Mouse (Mus musculus): ENCODE results near the gene Larp4b.
A peak's percentile ranks its signal among the peaks of the same experiment; 100 is the strongest.

Larp4b gene

DNA sequence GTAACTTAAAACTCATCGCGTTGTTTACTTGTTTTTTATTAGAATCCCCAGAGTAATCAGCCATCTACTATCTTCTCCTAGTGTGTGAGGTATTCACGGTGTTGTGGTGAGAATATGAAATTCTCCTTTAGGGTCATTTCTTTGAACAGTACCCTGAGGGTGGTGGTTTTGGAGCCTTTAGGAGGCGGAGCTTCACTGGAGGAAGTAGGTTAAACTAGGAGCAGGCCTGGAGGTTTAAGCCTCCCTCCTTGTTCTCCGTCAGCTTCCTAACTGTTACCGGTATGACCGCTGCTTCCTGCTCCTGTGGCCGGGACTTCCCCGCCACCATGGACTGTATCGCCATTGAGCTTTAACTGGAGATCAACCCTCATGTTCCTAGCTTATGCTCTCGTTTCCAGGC is 86.5 kb downstream of the Larp4b start:
- DNase-seq (ENCODE audit: low spot score): no peak

- DNase-seq (ENCODE audit: low spot score): no peak
These were observed 87.4 kb downstream of the Larp4b start for GRCm38 (mm10) chr13:9181106-9181505.

- peak; percentile 50 for DNase-seq (ENCODE audit: low spot score)
These were observed 88.1 kb downstream of the Larp4b start for GRCm38 (mm10) chr13:9181666-9182264.

DNA sequence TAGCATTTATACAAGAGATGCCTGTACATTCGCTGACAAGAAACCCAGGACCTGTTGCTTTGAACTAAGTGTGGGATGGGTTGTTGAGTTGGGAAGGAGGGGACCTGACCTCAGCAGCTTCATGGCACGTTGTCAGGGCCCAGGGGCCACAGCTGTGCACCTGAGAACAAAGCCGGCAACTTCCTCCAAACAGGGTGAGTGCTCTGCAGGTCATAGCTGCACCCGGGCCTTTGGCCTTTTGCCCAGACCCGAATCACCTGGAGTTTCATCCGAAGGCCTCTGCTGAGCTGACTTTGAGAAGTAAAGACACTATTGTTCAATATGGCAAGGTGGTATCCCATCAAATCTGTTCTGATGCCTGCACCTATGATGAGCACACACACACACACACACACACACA is 90.6 kb downstream of the Larp4b start:
- DNase-seq (ENCODE audit: low spot score): no peak

DNA sequence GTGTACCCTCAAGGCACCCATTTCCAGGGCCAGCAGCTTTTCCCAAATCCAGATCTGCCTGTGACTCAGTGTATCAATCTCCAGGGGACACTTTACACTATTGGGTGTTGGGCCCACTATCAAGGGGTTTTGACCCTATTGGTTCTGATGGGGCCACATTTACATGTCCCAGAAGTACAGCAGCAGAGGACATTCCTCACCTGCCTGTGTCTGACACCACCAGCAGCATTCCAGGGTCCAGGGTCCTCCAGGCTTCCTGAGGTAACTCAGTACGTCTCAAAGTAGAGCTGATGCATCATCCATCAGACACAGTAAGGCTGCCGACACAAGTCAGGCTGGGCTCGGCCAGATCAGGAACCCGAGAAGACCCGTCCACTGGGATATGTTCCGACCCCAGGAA is 91.0 kb downstream of the Larp4b start:
- no peak for DNase-seq (ENCODE audit: low spot score)

- no peak for DNase-seq (ENCODE audit: low spot score)
These were observed 93.5 kb downstream of the Larp4b start for GRCm38 (mm10) chr13:9187156-9187555.

- DNase-seq (ENCODE audit: low spot score): no peak
These were observed 94.2 kb downstream of the Larp4b start for GRCm38 (mm10) chr13:9187566-9188530.

DNA sequence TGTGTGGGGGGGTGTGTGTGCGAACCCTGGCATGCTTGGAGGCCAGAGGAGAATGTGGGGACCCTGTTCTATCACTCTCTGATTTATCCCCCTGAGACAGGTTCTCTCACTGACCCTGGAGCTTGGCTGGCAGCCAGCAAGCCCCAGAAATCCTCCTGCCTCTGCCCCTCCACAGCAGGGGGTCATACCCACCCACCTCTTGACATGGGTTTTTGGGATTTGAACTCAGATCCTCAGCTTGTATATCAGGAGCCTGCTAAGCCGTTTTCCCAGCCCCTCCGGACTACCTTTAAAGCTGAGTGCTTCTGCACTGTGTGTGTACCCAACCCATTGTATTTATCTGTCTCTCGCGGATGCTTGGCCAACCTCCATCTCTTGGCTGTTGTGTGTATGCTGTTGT is 95.8 kb downstream of the Larp4b start:
- DNase-seq (ENCODE audit: low spot score): no peak

DNA sequence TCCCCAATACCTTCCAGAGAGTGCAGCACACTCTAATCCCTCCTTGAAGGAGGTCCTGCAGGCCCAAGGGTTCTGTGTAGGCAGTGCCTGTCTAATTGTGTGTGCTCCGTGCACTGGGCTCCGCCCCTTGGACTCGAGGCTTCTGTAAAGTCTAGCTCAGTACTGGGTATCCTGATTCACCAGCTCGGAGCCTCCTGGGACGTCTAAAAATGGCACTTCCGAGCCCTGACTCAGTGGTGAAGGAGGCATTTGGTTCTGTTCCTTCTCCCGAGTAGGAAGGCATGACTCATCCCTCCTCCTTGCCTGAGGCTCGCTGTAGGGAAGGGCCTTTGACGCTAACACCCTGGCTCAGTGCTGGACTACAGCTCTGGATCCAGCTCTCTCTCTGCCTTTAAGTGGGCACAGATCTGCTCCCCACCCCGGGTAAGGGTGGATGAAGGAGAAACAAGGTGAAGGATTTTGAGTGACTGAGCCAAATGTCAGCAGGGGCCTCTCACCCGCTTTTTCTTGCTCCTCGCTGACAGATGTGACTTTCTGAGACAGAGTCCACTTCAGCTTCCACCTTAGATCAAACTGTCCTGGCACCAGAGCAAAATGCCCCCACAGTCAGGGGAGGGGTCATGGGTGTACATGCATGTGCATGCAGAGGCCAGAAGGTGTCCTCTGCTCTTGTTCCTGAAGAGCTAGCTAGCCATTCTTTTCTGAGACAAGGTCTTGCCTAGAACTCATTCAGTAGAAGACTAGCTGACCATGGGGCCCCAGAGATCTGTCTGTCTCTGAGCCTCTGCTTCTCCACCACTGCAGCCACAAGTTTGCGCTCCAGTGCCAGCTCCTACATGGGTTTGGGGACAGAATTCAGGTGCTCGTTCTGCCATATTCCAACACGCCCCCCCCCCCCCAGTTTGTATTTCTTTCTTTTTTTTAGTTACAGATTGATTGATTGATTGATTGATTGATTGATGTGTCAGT is 97.8 kb downstream of the Larp4b start:
- no peak for DNase-seq (ENCODE audit: low spot score)

DNA sequence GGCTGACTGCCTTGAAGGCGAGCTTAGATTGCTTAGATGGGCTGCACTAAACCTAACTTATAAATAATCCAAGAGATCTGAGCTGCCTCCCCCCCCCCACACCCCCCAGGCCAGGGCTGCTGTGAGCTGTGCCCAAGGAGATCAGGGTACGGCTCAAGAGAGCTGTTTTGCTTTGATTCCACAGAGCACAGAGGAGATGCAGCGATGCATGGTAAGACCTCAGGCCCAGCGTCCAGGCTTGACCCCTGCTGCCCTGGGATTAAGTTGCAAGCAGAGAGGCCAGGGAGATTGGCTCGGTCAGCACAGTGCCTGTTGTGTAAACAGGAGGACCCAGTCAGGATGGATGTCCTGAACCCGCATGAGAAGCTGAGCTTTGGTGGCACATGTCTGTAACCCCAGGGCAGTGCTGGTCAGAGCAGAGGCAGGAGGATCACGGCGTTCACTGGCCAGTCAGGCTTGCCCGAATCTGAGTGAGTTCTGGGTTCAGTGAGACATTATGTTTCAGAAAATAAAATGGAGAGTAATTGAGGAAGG is 99.2 kb downstream of the Larp4b start:
- DNase-seq (ENCODE audit: low spot score): no peak

GRCm38 (mm10) chr13:9194656-9195055 is 101.0 kb downstream of the Larp4b start:
- DNase-seq (ENCODE audit: low spot score): no peak

DNA sequence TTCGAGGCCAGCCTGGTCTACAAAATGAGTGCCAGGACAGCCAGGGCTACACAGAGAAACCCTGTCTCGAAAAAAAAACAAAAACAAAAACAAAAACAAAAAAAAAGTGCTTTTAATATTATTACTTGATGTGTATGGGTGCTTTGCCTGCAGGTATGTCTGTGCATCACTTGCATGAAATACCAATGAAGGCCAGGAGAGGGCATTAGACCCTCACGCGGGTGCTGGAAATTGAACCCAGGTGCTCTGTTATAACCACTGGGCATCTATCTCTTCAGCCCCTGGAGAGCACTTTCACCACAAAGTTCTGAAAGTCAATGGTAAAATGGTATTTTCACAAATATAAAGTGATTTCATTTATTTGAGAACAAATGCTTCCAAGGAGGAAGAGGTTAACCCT is 101.9 kb downstream of the Larp4b start:
- DNase-seq (ENCODE audit: low spot score): no peak

GRCm38 (mm10) chr13:9198106-9198505 is 104.4 kb downstream of the Larp4b start:
- no peak for DNase-seq (ENCODE audit: low spot score)

- no peak for DNase-seq (ENCODE audit: low spot score)
These were observed 105.2 kb downstream of the Larp4b start for GRCm38 (mm10) chr13:9198728-9199464.

DNA sequence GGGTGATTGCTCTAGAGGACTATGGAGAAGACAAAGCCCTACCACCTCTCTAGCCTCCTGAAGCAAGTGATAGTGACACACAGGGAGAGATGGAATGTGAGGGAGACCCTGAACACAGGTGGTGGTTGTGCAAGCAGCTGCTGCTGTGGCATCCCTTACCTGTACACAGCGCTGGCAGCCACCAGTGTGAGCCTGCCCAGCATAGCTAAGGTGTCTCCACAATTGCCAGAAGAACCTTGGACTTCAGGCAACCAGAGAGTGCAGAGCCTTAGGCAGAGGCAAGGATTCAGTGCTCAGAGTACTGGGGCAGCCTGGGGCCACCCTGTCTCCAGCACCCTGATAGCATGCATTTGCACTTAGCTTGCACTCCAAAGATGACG is 105.8 kb downstream of the Larp4b start:
- no peak for DNase-seq (ENCODE audit: low spot score)

DNA sequence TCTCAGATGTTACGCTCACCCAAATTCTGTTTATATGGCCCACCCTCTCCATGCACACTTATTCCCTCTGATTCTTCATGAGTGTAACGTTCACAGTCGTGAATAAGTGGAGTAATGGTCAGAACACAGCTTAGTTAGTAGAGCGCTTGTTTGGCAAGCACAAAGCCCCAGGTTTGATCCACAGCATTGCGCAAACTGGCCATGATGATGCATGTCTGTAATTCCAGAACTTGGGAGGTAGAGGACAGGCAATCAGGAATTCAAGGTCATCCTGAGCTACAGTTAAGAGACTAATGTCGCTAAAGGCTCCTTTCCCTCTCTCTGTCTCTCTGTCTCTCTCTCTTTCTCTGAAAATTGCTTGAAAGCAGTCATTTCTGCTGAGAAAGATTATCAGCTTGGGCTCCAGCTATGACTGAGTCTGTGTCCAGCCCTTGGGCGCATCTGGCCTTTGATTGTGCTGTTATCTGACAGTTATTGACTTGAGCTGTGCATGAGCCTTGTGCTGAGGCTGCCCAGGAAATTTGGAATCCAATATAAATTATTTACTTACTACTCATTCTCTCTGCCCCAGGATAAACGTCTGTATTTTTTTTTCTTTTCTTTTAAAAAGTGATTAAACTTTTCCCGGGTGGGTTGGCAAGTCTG is 129.2 kb downstream of the Larp4b start:
- DNase-seq (ENCODE audit: low spot score): no peak
